Mouse (Mus musculus): ENCODE measurements around the gene Eif2b5. TPM values are rescaled to one million over a fixed set of nuclear protein-coding genes. Genes with fewer than 3 reads are reported as not detected.
"Not testable (repeated sequence)": the region's sequence is repeated elsewhere in the genome, so short reads cannot be mapped to it uniquely, and the experiment has no call there.

The Eif2b5 gene
- polyA plus RNA-seq (2016; fragmentation: Nextera tagmentation; extraction: Ambion mirVana), result 107 and 125 TPM in 2 replicates

DNA sequence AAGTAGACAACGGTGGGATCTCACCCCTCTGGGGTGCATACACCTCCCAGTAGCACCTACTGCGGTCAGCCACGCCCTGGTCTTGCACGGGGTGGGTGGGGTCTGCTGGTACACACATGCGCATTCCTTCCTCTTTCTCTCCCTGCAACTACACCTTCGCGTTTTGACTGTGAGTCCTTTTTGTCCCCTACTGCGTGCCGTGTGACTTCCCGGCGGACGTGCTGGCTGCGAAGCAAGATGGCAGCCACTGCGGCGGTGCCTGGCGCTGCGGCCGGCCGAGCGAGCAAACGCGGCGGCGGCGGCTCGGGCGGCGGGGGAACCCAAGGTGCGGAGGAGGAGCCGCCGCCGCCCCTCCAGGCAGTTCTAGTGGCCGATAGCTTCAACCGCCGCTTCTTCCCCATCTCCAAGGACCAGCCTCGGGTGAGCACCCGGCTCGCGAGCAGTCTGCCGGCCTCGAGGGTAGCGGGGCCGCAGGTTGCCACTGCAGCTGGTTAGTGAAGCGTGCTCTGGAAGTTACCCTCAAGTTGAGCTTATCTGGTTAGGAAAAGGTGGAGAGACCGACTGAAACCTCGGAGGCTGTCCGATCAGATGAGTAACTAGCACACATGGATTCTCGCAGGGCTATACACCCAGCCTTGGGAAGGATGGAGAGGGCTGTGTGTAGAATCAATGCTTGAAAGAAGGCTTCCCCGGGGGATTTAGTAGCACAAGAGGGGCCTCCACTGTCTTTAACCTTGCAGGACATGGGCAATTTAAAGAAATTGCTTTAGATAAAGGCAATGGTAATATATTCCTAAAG, at the start of gene Eif2b5:
TSS of gene Eif2b5 (plus strand) at position 141 of the 799 bp plus-strand sequence.
- WGBS, result under 1% methylated on average over 49 of the region's 49 CpGs
- peak; percentile 98 for DNase-seq (ENCODE audit: low spot score)
- peak within 1 kb of the TSS; percentile 97 for H3K27ac ChIP-seq
- no peaks in the 10 kb centered on the region for H3K27me3 ChIP-seq (ENCODE audit: insufficient read depth, poor library complexity, severe bottlenecking)
- peaks cover 34% of the 10 kb centered on the region for H3K36me3 ChIP-seq
- H3K4me1 ChIP-seq, result 0 out of 2 replicates have a peak, but pooled peaks cover 4% of the 10 kb centered on the region
- H3K4me3 ChIP-seq, result peak within 1 kb of the TSS; percentile 92
- no peaks in the 10 kb centered on the region for H3K9me3 ChIP-seq

DNA sequence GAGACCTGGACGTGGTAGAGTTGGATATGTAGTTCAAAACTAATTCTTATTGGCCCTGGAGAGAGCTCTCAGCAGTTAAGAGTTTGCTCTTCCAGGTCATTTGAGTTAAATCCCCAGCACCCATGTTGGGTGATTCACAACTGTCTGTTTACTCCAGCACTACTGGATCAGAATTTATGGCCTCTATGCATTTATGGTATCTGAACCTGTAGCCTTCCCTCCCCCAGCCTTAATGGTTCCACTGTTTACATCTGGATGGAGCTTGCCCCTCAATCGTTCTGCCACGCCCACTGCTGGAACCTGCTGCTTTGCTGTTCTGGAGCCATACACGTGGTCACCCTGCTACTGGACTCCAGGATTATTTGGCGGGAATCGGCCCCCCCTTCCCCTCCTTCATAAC, 46.8 kb upstream of the Eif2b5 start:
- Histone ChIP-seq H3K4me1 (no peaks in the 10 kb centered on the region), H3K9me3 (no peaks in the 10 kb centered on the region), H3K27me3 (ENCODE audit: insufficient read depth, poor library complexity, severe bottlenecking) (no peaks in the 10 kb centered on the region), H3K4me3 (no peak overlapping the region), H3K36me3 (no peaks in the 10 kb centered on the region), H3K27ac (no peak overlapping the region)
- WGBS, result 74% methylated on average over 6 of the region's 6 CpGs
- no peak for DNase-seq (ENCODE audit: low spot score)

DNA sequence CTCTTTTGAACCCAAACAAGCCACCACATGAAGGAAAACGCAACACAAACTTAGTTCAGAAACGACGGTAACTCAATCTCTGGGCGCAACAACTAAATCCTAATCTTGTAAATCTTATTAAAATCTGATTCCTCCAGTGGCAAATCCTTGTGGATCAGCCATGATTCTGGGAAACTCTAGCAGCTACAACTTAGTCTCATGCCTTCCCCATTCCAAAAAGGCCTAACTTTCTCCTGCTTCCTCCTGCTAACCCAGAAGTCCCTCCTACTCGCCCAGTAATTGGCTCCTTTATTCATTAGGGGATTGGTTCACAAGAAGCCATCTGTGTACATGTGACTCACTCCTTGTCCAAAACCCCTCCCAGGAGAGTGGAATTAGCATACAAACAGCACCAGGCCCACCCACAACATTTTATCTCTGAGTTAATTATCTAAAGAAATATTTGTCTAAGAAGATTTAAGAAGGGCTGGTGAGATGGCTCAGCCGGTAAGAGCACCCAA, 44.4 kb upstream of the Eif2b5 start:
- WGBS, result 91% methylated on average over 6 of the region's 6 CpGs

DNA sequence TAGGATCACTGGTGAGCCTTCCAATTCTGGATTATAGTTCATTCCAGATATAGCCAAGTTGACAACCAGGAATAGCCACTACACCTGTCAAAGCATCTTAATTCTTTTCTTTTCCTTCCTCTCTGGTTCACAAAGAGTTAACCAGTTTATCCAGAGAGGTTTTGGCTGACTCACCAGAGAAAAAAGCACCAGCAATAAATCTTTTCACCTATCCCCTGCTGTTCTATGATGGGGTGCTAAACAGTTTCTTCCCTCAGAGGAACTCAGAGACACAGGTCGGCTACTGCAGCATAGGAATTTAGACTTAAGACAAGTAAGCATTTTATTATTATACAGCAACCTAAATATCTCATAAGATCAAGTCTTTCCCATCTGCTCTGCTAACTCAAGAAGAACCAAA, 42.5 kb upstream of the Eif2b5 start:
- H3K36me3 ChIP-seq, result no peaks in the 10 kb centered on the region
- no peak overlapping the region for H3K27ac ChIP-seq
- DNase-seq (ENCODE audit: low spot score), result no peak
- H3K4me1 ChIP-seq, result no peaks in the 10 kb centered on the region
- no peaks in the 10 kb centered on the region for H3K27me3 ChIP-seq (ENCODE audit: insufficient read depth, poor library complexity, severe bottlenecking)
- WGBS, result 24% methylated on average over 1 of the region's 1 CpGs
- H3K4me3 ChIP-seq, result no peak overlapping the region
- no peaks in the 10 kb centered on the region for H3K9me3 ChIP-seq

More for the DNA sequence above, 44.4 kb upstream of the Eif2b5 start:
- H3K36me3 ChIP-seq, result no peaks in the 10 kb centered on the region
- no peak for DNase-seq (ENCODE audit: low spot score)
- H3K27me3 ChIP-seq (ENCODE audit: insufficient read depth, poor library complexity, severe bottlenecking), result no peaks in the 10 kb centered on the region
- H3K9me3 ChIP-seq, result no peaks in the 10 kb centered on the region
- H3K27ac ChIP-seq, result no peak overlapping the region
- H3K4me3 ChIP-seq, result no peak overlapping the region
- H3K4me1 ChIP-seq, result no peaks in the 10 kb centered on the region

DNA sequence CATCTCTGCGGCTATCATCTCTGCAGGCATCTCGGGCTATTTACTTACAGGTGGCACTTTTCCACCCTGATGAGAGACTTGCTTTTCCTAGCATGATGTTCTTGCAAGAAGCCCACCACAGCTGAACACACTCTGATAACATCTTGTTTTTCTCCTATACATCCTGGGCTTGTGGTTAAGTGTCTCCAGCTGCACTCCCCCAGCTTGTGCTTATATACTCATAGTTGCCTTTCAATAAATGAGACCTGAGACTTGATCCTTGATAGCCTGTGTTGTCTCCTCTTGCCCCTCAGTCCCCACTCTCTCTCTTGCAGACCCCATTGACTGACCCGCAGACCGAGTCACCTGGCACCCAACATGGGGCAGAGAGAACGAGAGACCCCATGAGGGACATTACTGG, 39.9 kb upstream of the Eif2b5 start:
- not testable (repeated sequence) for DNase-seq (ENCODE audit: low spot score); H3K36me3 ChIP-seq; H3K27me3 ChIP-seq (ENCODE audit: insufficient read depth, poor library complexity, severe bottlenecking); H3K4me3 ChIP-seq; H3K4me1 ChIP-seq; H3K9me3 ChIP-seq; H3K27ac ChIP-seq
- WGBS, result 84% methylated on average over 5 of the region's 5 CpGs

DNA sequence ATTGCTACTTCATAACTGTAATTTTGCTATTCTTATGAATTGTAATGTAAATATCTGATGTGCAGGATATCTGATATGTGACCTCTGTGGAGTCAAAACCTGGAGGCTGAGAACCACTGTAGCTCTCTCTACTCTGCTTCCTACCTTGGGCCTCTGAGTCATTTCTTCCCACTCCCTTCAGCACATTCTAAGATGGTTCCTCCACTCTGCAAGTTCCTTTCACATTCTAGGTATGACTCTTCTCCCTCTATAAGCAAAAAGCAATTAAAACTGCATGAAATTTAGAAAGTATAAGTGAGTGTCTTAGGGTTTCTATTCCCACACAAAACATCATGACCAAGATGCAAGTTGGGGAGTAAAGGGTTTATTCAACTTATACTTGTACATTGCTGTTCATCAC, 33.9 kb upstream of the Eif2b5 start:
- H3K4me3 ChIP-seq, result no peak overlapping the region
- no peaks in the 10 kb centered on the region for H3K36me3 ChIP-seq
- no peaks in the 10 kb centered on the region for H3K27me3 ChIP-seq (ENCODE audit: insufficient read depth, poor library complexity, severe bottlenecking)
- no peaks in the 10 kb centered on the region for H3K4me1 ChIP-seq
- H3K9me3 ChIP-seq, result no peaks in the 10 kb centered on the region
- H3K27ac ChIP-seq, result no peak overlapping the region
- no peak for DNase-seq (ENCODE audit: low spot score)

DNA sequence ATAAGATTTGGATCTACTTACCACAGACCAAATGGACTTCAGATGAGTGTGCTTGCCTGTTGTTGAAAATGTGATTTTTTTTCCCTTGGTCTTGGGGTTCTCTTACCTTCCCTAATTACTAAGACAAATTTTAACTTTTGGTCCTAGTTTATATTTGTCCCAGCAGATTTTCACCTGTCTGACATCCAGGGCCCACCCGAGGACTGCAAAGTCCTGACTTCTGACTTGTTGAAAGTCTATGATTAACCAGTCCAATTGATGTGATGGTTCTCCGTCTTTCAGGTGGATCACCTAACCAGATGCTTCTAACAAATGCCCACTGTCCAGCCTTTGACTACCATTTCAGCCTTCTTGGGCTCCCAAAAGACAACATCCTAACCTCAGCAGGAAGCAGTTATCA, 27.6 kb upstream of the Eif2b5 start:
- no peak for DNase-seq (ENCODE audit: low spot score)
- Histone ChIP-seq H3K27ac (no peak overlapping the region), H3K4me3 (no peak overlapping the region), H3K9me3 (no peaks in the 10 kb centered on the region), H3K27me3 (ENCODE audit: insufficient read depth, poor library complexity, severe bottlenecking) (no peaks in the 10 kb centered on the region), H3K36me3 (no peaks in the 10 kb centered on the region), H3K4me1 (no peaks in the 10 kb centered on the region)
- 86% methylated on average over 2 of the region's 2 CpGs for WGBS

DNA sequence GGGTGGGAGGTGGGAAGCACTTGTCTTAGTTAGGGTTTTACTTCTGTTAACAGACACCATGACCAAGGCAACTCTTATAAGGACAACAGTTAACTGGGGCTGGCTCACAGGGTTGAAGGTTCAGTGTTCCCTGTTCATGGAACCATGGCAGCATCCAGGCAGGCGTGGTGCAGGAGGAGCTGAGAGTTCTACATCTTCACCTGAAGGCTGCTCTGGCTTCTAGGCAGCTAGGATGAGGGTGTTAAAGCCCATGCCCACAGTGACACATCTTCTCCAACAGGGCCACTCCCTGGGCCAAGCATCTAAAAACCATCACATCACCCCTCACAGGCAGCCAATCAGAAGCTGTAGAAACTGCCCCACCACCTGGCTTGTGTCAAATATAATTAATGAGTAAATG, 26.9 kb upstream of the Eif2b5 start:
- Histone ChIP-seq H3K9me3 (no peaks in the 10 kb centered on the region), H3K27me3 (ENCODE audit: insufficient read depth, poor library complexity, severe bottlenecking) (no peaks in the 10 kb centered on the region), H3K4me3 (no peak overlapping the region), H3K27ac (no peak overlapping the region), H3K4me1 (peaks cover 3% of the 10 kb centered on the region; the same call in 1 of the 2 replicates), H3K36me3 (no peaks in the 10 kb centered on the region)
- 75% methylated on average over 1 of the region's 1 CpGs for WGBS
- DNase-seq (ENCODE audit: low spot score), result no peak

DNA sequence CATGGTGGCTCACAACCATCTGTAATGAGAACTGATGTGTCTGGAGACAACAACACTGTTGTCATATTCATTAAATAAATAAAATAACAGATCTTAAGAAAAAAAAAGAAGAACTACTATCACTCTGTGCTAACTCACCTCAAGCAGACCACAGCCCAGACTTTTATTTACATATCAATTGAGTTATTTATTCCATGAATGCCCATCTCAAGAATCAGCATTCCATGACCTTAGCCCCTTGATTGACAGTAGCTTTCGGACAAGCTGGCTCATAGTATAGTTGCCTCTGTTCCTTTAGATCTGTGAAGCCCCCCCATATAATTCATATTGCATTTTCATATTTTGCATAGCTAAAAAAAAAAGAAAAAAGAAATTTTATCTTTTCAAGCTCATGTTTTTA, 24.9 kb upstream of the Eif2b5 start:
- Histone ChIP-seq H3K27me3 (ENCODE audit: insufficient read depth, poor library complexity, severe bottlenecking) (no peaks in the 10 kb centered on the region), H3K36me3 (no peaks in the 10 kb centered on the region), H3K4me3 (no peak overlapping the region), H3K27ac (no peak overlapping the region), H3K9me3 (no peaks in the 10 kb centered on the region), H3K4me1 (peaks cover 16% of the 10 kb centered on the region)
- 88% methylated on average over 1 of the region's 1 CpGs for WGBS
- DNase-seq (ENCODE audit: low spot score), result no peak

DNA sequence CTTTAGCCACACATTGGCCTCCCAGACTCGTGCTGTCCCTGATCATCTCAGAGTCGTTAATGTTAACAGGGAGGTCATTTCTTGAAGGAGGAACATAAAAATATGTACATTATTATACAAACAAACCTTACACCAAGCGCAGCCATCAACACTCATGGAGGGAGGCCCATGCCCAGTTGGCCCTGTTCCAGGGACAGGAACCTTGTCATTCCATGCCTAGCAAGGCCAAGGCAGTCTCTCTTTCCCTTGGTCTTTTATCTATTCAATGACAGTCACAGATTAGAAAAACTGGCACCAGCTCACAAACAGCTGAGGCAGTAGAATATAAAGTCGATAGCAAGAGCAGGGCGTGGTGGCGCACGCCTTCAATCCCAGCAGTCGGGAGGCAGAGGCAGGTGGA, 24.4 kb upstream of the Eif2b5 start:
- WGBS, result 85% methylated on average over 8 of the region's 8 CpGs
- no peaks in the 10 kb centered on the region for H3K9me3 ChIP-seq
- no peak overlapping the region for H3K27ac ChIP-seq
- H3K4me1 ChIP-seq, result peaks cover 16% of the 10 kb centered on the region
- DNase-seq (ENCODE audit: low spot score), result no peak
- no peaks in the 10 kb centered on the region for H3K27me3 ChIP-seq (ENCODE audit: insufficient read depth, poor library complexity, severe bottlenecking)
- H3K36me3 ChIP-seq, result no peaks in the 10 kb centered on the region
- H3K4me3 ChIP-seq, result no peak overlapping the region

DNA sequence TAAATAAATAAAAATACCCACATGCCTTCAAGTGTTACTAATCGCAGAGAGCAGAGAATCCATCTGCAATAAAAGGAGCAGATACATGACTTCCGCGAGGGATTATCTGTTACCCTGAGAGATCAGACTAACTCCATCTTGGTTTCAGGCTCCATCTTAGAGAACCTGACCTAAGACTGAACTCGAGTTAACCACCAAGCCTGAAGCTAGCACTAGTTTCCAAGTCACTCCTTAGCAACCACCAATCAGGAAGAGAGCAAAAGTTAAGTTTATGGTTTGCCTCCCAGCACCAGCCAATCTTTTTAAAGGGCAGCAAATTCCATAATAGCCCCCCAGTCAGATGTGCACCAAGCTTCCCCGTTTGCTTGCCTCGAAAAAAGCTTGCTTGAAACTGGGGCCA, 23.8 kb upstream of the Eif2b5 start:
- no peak for DNase-seq (ENCODE audit: low spot score)
- no peaks in the 10 kb centered on the region for H3K27me3 ChIP-seq (ENCODE audit: insufficient read depth, poor library complexity, severe bottlenecking)
- H3K4me3 ChIP-seq, result no peak overlapping the region
- no peaks in the 10 kb centered on the region for H3K9me3 ChIP-seq
- peaks cover 16% of the 10 kb centered on the region for H3K4me1 ChIP-seq
- no peaks in the 10 kb centered on the region for H3K36me3 ChIP-seq
- 88% methylated on average over 6 of the region's 6 CpGs for WGBS
- H3K27ac ChIP-seq, result no peak overlapping the region

DNA sequence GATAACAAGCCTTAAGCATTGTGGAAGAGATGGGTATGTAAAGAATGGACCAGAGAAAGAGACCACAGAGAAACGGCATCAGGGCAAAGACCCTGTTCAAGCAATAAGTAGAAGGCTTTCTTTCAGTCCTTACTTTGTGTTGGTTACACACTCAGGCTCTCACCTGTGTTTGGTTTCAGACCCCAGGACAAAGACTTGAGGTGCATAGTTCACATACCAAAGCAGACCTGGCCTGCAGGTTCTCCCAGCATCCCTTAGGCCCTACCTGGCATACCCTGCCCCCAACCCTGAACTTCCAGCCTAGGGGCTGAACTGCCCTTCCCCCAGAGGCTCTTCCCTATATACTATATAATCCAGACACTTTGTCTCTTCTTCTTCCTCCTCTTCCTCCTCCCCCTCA, 23.3 kb upstream of the Eif2b5 start:
- Histone ChIP-seq H3K4me3 (no peak overlapping the region), H3K27ac (no peak overlapping the region), H3K27me3 (ENCODE audit: insufficient read depth, poor library complexity, severe bottlenecking) (no peaks in the 10 kb centered on the region), H3K9me3 (no peaks in the 10 kb centered on the region), H3K4me1 (peaks cover 16% of the 10 kb centered on the region), H3K36me3 (no peaks in the 10 kb centered on the region)
- no peak for DNase-seq (ENCODE audit: low spot score)
- WGBS, result 81% methylated on average over 1 of the region's 1 CpGs

DNA sequence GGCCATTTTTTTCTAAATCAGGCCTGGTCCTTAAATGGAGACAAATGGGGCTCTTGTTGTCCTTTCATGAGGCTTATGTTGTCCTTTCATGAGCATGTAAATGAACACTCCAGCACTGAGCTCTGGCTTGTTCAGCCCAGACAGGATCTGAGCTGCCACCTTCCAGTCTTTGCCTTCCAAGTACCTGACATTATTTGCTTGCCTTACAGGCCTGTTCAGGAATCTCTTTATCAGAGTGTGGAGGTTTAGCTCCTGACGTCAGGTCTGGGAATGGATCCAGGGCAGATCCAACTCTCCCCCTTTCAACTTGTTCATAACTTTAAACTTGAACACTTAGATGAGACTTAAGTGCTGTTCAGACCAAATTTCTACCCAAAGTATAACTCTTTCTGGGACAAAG, 21.8 kb upstream of the Eif2b5 start:
- Histone ChIP-seq H3K4me3 (no peak overlapping the region), H3K9me3 (no peaks in the 10 kb centered on the region), H3K27ac (peak overlapping the region; percentile 85), H3K36me3 (no peaks in the 10 kb centered on the region), H3K27me3 (ENCODE audit: insufficient read depth, poor library complexity, severe bottlenecking) (no peaks in the 10 kb centered on the region), H3K4me1 (peaks cover 16% of the 10 kb centered on the region)
- 18% methylated on average over 1 of the region's 1 CpGs for WGBS
- peak; percentile 86 for DNase-seq (ENCODE audit: low spot score)

DNA sequence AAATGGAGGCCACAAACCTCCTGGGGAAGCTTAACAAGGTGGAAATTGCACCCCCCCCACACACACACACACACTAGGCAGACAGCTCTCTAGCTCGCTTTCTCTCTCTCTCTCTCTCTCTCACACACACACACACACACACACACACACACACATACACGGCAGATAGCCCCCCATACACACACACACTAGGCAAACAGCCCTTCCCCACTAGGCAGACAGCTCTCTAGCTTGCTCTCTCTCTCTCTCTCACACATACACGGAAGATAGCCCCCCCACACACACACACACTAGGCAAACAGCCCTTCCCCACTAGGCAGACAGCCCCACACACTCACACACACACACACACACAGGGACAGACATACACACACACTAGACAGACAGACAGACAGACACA, 21.3 kb upstream of the Eif2b5 start:
- Histone ChIP-seq H3K36me3 (no peaks in the 10 kb centered on the region), H3K4me3 (no peak overlapping the region), H3K9me3 (no peaks in the 10 kb centered on the region), H3K27ac (peak overlapping the region; percentile 85), H3K4me1 (peaks cover 16% of the 10 kb centered on the region), H3K27me3 (ENCODE audit: insufficient read depth, poor library complexity, severe bottlenecking) (no peaks in the 10 kb centered on the region)
- WGBS, result 32% methylated on average over 3 of the region's 3 CpGs
- no peak for DNase-seq (ENCODE audit: low spot score)

All from heart, embryonic 10.5 days (tissue).